Mouse (Mus musculus) testis, adult 2 months (tissue): Measurements from ENCODE around the gene Hs3st1. TPM values are rescaled to one million over a fixed set of nuclear protein-coding genes. Genes with fewer than 3 reads are reported as not detected.

Experiments used
- H3K27ac ChIP-seq: fragments of 200-500 bp; 2 replicates; pipeline ENCODE4 v1.5.1; 2012; ENCODE audit warnings: low read depth, low read length; ENCODE audit not compliant: control insufficient read depth, insufficient read depth
- H3K27me3 ChIP-seq: fragments of 200-500 bp; 2 replicates; pipeline ENCODE4 v1.6.1; 2012; ENCODE audit warnings: mild to moderate bottlenecking, low read length, moderate library complexity; ENCODE audit not compliant: control insufficient read depth, insufficient read depth
- H3K36me3 ChIP-seq: fragments of 200-500 bp; 2 replicates; pipeline ENCODE4 v1.6.1; 2012; ENCODE audit warnings: mild to moderate bottlenecking, low read length; ENCODE audit not compliant: control insufficient read depth, insufficient read depth
- H3K4me1 ChIP-seq: fragments of 200-500 bp; 2 replicates; pipeline ENCODE4 v1.6.1; 2012; ENCODE audit warnings: low read length; ENCODE audit not compliant: control insufficient read depth, insufficient read depth
- H3K4me3 ChIP-seq: fragments of 200-500 bp; 2 replicates; pipeline ENCODE4 v1.5.1; 2012; ENCODE audit warnings: low read depth, mild to moderate bottlenecking, low read length, moderate library complexity, mixed read lengths; ENCODE audit not compliant: control insufficient read depth
- CTCF ChIP-seq: fragments of 200-500 bp; IDR thresholded peaks from 2 replicates; pipeline ENCODE4 v1.5.1; 2012; ENCODE audit warnings: low read depth, mild to moderate bottlenecking, inconsistent platforms, low read length, moderate library complexity; ENCODE audit not compliant: control insufficient read depth, insufficient read depth, insufficient replicate concordance
- POLR2A ChIP-seq: fragments of 200-500 bp; IDR thresholded peaks from 2 replicates; pipeline ENCODE4 v1.6.1; 2012; ENCODE audit warnings: low read depth, mild to moderate bottlenecking, inconsistent platforms, low read length, moderate library complexity; ENCODE audit not compliant: control insufficient read depth
- polyA plus RNA-seq: library from polyadenylated mRNA; depleted of rRNA; stranded (reverse); fragments of >200 nt; gene quantifications from 2 replicates; pipeline ENCODE4 v1.2.3, GENCODE M21; 2012

Hs3st1 gene
- polyA plus RNA-seq, 1 experiment: 1.2 TPM

- H3K27me3 ChIP-seq: no peaks in the 10 kb centered on the region
- no peak for TF ChIP-seq POLR2A
- no peak for TF ChIP-seq CTCF
- H3K4me1 ChIP-seq: no peaks in the 10 kb centered on the region
- H3K27ac ChIP-seq: no peak overlapping the region
- no peaks in the 10 kb centered on the region for H3K36me3 ChIP-seq
- H3K4me3 ChIP-seq: no peak overlapping the region
Measured at GRCm38 (mm10) chr5:39715193-39715592, 40.1 kb downstream of the Hs3st1 start.

GRCm38 (mm10) chr5:39705539-39705938 lies 49.7 kb downstream of the Hs3st1 start:
- Histone ChIP-seq H3K36me3 (no peaks in the 10 kb centered on the region), H3K27ac (no peak overlapping the region), H3K4me1 (no peaks in the 10 kb centered on the region), H3K27me3 (no peaks in the 10 kb centered on the region), H3K4me3 (no peak overlapping the region)
- no peak for TF ChIP-seq POLR2A
- no peak for TF ChIP-seq CTCF

GRCm38 (mm10) chr5:39660826-39661225 lies 94.4 kb downstream of the Hs3st1 start:
- TF ChIP-seq POLR2A (no peak), CTCF (no peak)
- Histone ChIP-seq H3K4me1 (no peaks in the 10 kb centered on the region), H3K27me3 (no peaks in the 10 kb centered on the region), H3K27ac (no peak overlapping the region), H3K36me3 (no peaks in the 10 kb centered on the region), H3K4me3 (no peak overlapping the region)

- Histone ChIP-seq H3K36me3 (no peaks in the 10 kb centered on the region), H3K27me3 (no peaks in the 10 kb centered on the region), H3K27ac (no peak overlapping the region), H3K4me3 (no peak overlapping the region), H3K4me1 (no peaks in the 10 kb centered on the region)
- TF ChIP-seq CTCF (no peak), POLR2A (no peak)
Measured at GRCm38 (mm10) chr5:39659417-39659816, 95.9 kb downstream of the Hs3st1 start.

- peaks cover 3% of the 10 kb centered on the region; the same call in 1 of the 2 replicates for H3K4me1 ChIP-seq
- no peak overlapping the region for H3K27ac ChIP-seq
- TF ChIP-seq CTCF (no peak), POLR2A (no peak)
- no peaks in the 10 kb centered on the region for H3K36me3 ChIP-seq
- H3K4me3 ChIP-seq: peak overlapping the region; percentile 65
- no peaks in the 10 kb centered on the region for H3K27me3 ChIP-seq
Measured at GRCm38 (mm10) chr5:39644827-39645380, 110.4 kb downstream of the Hs3st1 start.

GRCm38 (mm10) chr5:39643924-39644826 lies 111.1 kb downstream of the Hs3st1 start:
- no peak overlapping the region for H3K27ac ChIP-seq
- H3K4me1 ChIP-seq: peaks cover 3% of the 10 kb centered on the region; the same call in 1 of the 2 replicates
- TF ChIP-seq CTCF (peak; percentile 40; the same call in 1 of the 2 replicates), POLR2A (no peak; the same call in 1 of the 2 replicates)
- peak overlapping the region; percentile 65 for H3K4me3 ChIP-seq
- H3K27me3 ChIP-seq: no peaks in the 10 kb centered on the region
- no peaks in the 10 kb centered on the region for H3K36me3 ChIP-seq

- H3K27me3 ChIP-seq: no peaks in the 10 kb centered on the region
- no peak for TF ChIP-seq POLR2A
Measured at GRCm38 (mm10) chr5:39643260-39643923, 111.9 kb downstream of the Hs3st1 start.

More at GRCm38 (mm10) chr5:39643260-39643923, 111.9 kb downstream of the Hs3st1 start:
- H3K4me3 ChIP-seq: peak overlapping the region; percentile 65; the same call in 1 of the 2 replicates
- peaks cover 3% of the 10 kb centered on the region; the same call in 1 of the 2 replicates for H3K4me1 ChIP-seq
- H3K36me3 ChIP-seq: no peaks in the 10 kb centered on the region
- no peak overlapping the region for H3K27ac ChIP-seq
